Mouse (Mus musculus) cerebellum, adult 8-10 months (tissue): ENCODE results near the gene Aqp11.
A peak's percentile ranks its signal among the peaks of the same experiment; 100 is the strongest.

ENCODE experiments used
- DNase-seq: peaks from one replicate; pipeline ENCODE4 v3.0.0; 2022

The Aqp11 gene

GRCm38 (mm10) chr7:97701106-97701505, 37.0 kb downstream of the Aqp11 start:
- no peak for DNase-seq

- no peak for DNase-seq
These were observed 37.9 kb downstream of the Aqp11 start for GRCm38 (mm10) chr7:97700173-97700572.

- peak; percentile 91 for DNase-seq
These were observed 41.4 kb downstream of the Aqp11 start, which contains the start of gene Clns1a for GRCm38 (mm10) chr7:97696506-97697254. TSS of gene Clns1a (plus strand) at chr7:97696634.

GRCm38 (mm10) chr7:97696133-97696505, 42.0 kb downstream of the Aqp11 start:
- no peak for DNase-seq

- no peak for DNase-seq
These were observed 42.6 kb downstream of the Aqp11 start for GRCm38 (mm10) chr7:97695441-97695840.

GRCm38 (mm10) chr7:97687831-97688230, 50.3 kb downstream of the Aqp11 start:
- no peak for DNase-seq

- no peak for DNase-seq
These were observed 58.9 kb downstream of the Aqp11 start for GRCm38 (mm10) chr7:97679239-97679638.
